Mouse (Mus musculus) adrenal gland, postnatal 14 days (tissue): ENCODE results near the gene Dctpp1. TPM values are rescaled to one million over a fixed set of nuclear protein-coding genes. Genes with fewer than 3 reads are reported as not detected.

ENCODE experiments used
- DNase-seq: peaks from one replicate; pipeline ENCODE4 v3.0.0; 2021; ENCODE audit warnings: mixed read lengths
- total RNA-seq: library from RNA; stranded (reverse); gene quantifications from 2 replicates; pipeline ENCODE4 v1.2.3, GENCODE M21; 2021

Dctpp1 gene
- total RNA-seq, 1 experiment from 2014 or later, result 57.5 TPM

DNA sequence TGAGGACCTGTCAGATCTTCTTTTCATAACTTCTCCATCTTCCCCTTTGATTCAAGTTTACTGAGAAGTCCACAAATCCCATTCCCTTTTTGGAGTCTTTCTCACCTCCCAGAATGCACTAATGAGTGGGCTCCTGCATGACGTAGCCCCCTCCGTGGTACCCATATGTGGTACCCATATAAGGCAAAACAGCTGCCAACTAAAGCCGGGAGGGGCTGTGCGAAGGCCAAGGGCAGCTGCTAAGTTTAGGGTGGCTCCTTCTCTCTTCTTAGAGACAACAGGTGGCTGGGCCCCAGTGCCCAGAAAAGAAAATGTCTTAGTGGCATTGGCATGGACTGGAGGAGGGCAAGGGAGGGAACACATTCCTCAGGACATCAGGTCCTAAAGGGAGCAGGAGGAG, 50.2 kb downstream of the Dctpp1 start:
- no peak for DNase-seq

DNA sequence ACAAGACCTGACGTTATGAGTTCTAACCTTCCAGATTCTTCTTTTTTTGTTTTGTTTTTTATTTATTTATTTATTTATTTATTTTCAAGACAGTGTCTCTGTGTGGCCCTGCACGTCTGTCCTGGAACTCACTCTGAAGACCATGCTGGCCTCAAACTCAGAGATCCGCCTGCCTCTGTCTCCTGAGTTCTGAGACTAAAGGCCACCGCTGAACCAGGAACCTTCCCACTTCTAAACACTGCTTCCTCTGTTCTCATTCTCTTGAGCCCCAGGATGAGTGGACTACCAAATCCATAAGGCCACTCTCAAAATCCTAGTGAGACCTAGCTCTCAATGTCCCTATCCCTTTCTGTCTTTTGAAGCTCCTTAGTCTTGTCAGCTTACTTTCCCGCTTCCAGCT, 50.7 kb downstream of the Dctpp1 start:
- DNase-seq, result no peak

DNA sequence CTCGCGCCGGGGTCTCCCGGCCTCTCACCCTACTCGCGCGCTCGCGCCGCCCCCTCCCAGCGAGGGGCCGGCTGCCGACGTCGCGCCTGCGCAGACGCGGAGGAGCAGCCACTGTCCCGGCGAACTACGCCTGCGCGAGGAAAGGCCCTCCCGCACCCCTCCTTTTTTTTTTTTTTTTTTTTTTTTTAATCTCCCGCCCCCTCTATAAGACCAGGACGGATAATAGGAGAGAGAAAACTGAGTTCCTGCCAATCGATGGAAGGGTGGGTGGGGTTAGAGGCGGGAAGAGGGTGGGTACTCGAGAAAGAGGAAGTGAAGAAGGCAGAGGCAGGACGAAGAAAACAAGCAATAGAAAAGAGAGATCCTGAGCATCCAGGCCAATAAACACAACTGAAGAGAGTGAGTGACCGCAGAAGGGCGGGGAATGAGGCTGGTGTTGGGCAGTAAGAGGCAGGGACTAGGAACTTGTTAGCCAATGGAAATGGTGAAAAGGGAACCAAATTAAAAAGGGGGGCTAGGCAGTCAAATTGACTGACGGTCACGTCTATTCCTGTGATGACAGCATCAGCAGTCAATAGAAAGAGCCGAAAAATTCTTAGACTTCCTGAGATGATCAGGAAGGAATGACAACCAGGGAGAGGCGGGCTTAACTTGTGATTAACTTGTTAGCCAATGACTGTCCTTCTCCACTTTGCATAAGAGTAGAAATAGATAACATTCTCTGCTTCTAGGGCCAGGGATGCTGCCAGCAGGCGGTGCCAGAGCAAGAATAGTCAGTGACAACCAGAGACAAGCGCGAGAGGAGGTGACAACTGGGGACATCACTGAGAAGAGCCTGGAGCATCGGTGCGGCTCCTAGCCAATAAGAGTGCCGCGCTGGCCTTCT, 51.7 kb downstream of the Dctpp1 start, which contains the start of gene Mylpf:
Gene Mylpf, plus strand, starts transcription at position 338 of the 886 bp plus-strand sequence.
- DNase-seq, result peak; percentile 96

DNA sequence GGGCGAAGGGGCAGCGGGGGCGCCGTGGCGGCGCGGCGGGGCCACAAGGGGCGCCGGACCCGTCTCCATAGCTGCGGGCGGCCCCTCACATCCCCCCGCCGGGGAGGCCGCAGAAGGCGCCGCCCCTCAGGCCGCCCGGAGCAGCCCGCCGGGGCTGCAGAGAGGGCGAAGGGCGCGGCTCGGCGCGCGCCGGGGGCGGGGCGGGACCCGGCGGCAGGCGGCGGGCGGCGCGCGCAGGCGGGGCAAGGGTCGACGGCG, 52.3 kb downstream of the Dctpp1 start, which contains the start of gene Tbc1d10b:
Gene Tbc1d10b, minus strand, starts transcription at position 174 of the 258 bp plus-strand sequence.
- no peak for DNase-seq

DNA sequence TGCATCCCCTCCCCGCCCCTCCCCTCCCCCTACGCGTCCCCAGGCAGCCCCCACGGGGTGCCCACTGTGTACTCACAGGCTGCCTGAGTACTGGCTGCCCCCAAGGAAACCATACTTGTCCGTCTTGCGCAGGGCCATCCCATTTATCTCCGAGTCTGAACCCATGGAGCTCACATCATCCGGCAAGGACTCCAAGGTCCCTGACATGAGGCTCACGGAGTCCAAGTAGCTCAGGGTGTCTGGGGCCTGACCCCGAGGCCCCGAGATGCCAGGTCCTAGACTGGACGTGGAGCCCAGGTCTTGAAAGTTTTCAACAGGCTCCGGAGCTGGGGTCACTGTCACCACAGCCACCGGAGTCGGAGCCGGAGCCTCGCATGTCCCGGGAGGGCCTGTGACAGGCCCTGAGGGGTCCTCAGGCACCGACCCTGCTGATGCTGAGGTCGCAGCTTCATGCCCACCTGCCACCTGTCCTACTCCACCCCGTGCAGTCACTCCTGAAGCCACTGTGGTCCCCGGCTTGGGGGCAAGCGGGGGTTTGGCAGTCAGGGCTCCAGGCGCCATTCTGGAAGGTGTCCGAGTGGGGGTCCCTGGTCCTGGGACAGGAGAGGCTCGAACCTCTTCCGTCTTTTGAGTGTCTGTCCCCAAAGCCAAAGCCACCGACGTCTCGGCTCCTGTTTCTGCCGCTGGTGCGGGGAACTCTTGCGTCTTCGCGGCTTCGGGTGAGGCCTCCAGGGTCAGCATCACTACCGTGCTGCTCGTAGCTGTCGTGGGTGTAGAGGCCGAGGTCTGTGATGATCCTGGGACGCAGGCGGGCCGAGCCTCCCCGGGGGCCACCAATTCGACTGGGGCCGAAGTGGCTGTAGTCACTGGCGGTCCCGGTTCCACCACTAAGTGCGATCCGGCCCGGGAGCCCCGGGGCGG, 52.9 kb downstream of the Dctpp1 start:
- peak; percentile 66 for DNase-seq

Other genes starting within 250 kb of the Dctpp1 start
- gene Mvp, start 246.1 kb downstream of the Dctpp1 start, total RNA-seq, result 61.7 and 63.8 TPM in 2 replicates
- 3.0 and 3.2 TPM in 2 replicates for gene Pagr1b, start 244.2 kb downstream of the Dctpp1 start, total RNA-seq
- 7.9 and 24.6 TPM in 2 replicates for gene Pagr1a, start 243.4 kb downstream of the Dctpp1 start, total RNA-seq
- gene Gm42742, start 239.6 kb downstream of the Dctpp1 start, total RNA-seq, result 8.4 and 26.9 TPM in 2 replicates
- gene Prrt2, start 239.5 kb downstream of the Dctpp1 start, total RNA-seq, result 3.5 and 4.6 TPM in 2 replicates
- gene Maz, start 233.7 kb downstream of the Dctpp1 start, total RNA-seq, result 133 and 142 TPM in 2 replicates
- gene Kif22, start 218.2 kb downstream of the Dctpp1 start, total RNA-seq, result 18.9 and 21.7 TPM in 2 replicates
- gene Zg16, start 173.4 kb downstream of the Dctpp1 start, total RNA-seq, result not detected in 2 replicates
- 1.3 and 5.7 TPM in 2 replicates for gene AI467606, start 169.3 kb downstream of the Dctpp1 start, total RNA-seq
- 1.8 and 11.4 TPM in 2 replicates for gene Qprt, start 138.5 kb downstream of the Dctpp1 start, total RNA-seq
- gene Spn, start 122.9 kb downstream of the Dctpp1 start, total RNA-seq, result 1.4 and 7.9 TPM in 2 replicates
- 50.9 and 55.4 TPM in 2 replicates for gene Cd2bp2, start 64.7 kb downstream of the Dctpp1 start, total RNA-seq
- gene Tbc1d10b, start 52.2 kb downstream of the Dctpp1 start, total RNA-seq, result 38.9 and 45.6 TPM in 2 replicates
- gene Mylpf, start 51.8 kb downstream of the Dctpp1 start, total RNA-seq, result 4.3 and 4.9 TPM in 2 replicates
- 10.0 and 13.8 TPM in 2 replicates for gene Zfp553, start 27.6 kb downstream of the Dctpp1 start, total RNA-seq
- gene Sept1, start 27.6 kb downstream of the Dctpp1 start, total RNA-seq, result 11.2 and 35.8 TPM in 2 replicates
- 25.9 and 28.1 TPM in 2 replicates for gene Zfp771, start 16.4 kb downstream of the Dctpp1 start, total RNA-seq
- gene Sephs2, start 13.3 kb upstream of the Dctpp1 start, total RNA-seq, result 147 and 187 TPM in 2 replicates
- gene Itgal, start 35.6 kb upstream of the Dctpp1 start, total RNA-seq, result 2.2 and 8.8 TPM in 2 replicates
- 31.2 and 33.3 TPM in 2 replicates for gene Zfp768, start 84.9 kb upstream of the Dctpp1 start, total RNA-seq
- 8.7 and 10.0 TPM in 2 replicates for gene Zfp747, start 115.3 kb upstream of the Dctpp1 start, total RNA-seq
- 3.3 and 5.3 TPM in 2 replicates for gene 9130019O22Rik, start 126.5 kb upstream of the Dctpp1 start, total RNA-seq
- gene E430018J23Rik, start 132.9 kb upstream of the Dctpp1 start, total RNA-seq, result 8.5 and 9.4 TPM in 2 replicates
- 6.4 and 6.8 TPM in 2 replicates for gene Zfp764, start 146.1 kb upstream of the Dctpp1 start, total RNA-seq
- gene Zfp688, start 161.4 kb upstream of the Dctpp1 start, total RNA-seq, result 8.9 and 11.9 TPM in 2 replicates
- gene Zfp689, start 188.4 kb upstream of the Dctpp1 start, total RNA-seq, result 3.5 and 5.0 TPM in 2 replicates
- 42.0 and 51.8 TPM in 2 replicates for gene Prr14, start 198.9 kb upstream of the Dctpp1 start, total RNA-seq
- gene Fbrs, start 218.5 kb upstream of the Dctpp1 start, total RNA-seq, result 61.8 and 76.5 TPM in 2 replicates